Mouse (Mus musculus): ENCODE data around the gene Etv5. TPM values are rescaled to one million over a fixed set of nuclear protein-coding genes. Genes with fewer than 3 reads are reported as not detected.
A peak's percentile ranks its signal among the peaks of the same experiment; 100 is the strongest.
"Not testable (repeated sequence)": the region's sequence is repeated elsewhere in the genome, so short reads cannot be mapped to it uniquely, and the experiment has no call there.

Gene Etv5
- polyA plus RNA-seq, 1 experiment from 2014 or later: 23.8 TPM

DNA sequence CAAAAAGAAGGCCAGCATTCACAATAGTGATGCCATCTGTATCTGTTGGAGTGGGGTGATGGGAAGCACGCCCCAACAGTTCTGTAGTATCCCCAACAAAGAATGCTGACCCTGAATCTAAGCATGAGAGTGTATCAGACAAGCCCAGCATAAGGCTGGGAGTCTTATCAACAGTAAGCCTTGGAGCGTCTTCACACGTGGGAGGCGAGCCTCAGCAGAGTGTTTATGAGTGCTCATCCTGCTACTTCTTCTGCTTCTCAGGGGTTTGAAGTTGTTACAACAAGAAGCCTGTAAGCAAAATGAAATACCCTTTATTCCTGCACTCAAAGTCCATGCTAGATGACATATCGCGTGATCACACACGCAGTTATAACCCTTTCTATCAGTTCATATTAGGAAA lies 72.4 kb downstream of the Etv5 start:
- Histone ChIP-seq H3K27me3 (replicated peaks) (no peaks in the 10 kb centered on the region), H3K36me3 (no peaks in the 10 kb centered on the region), H3K4me2 (no peak overlapping the region), H3K9me3 (replicated peaks) (no peaks in the 10 kb centered on the region), H3K4me1 (replicated peaks) (no peaks in the 10 kb centered on the region), H3K27ac (ENCODE audit: poor library complexity, severe bottlenecking) (no peak overlapping the region), H3K9ac (no peak overlapping the region), H3K4me3 (no peak overlapping the region)
- ATAC-seq (ENCODE audit: insufficient number of reproducible peaks, low FRiP score): no peak
- 82% methylated on average over 7 of the region's 7 CpGs for WGBS

GRCm38 (mm10) chr16:22366040-22366439 lies 73.5 kb downstream of the Etv5 start:
- H3K4me1 ChIP-seq (replicated peaks): no peaks in the 10 kb centered on the region
- H3K4me2 ChIP-seq: no peak overlapping the region
- H3K27ac ChIP-seq (ENCODE audit: poor library complexity, severe bottlenecking): no peak overlapping the region
- no peak overlapping the region for H3K9ac ChIP-seq
- H3K27me3 ChIP-seq (replicated peaks): no peaks in the 10 kb centered on the region
- H3K36me3 ChIP-seq: no peaks in the 10 kb centered on the region
- 75% methylated on average over 7 of the region's 7 CpGs for whole genome bisulfite sequencing
- no peak for ATAC-seq (ENCODE audit: insufficient number of reproducible peaks, low FRiP score)
- H3K9me3 ChIP-seq (replicated peaks): no peaks in the 10 kb centered on the region
- H3K4me3 ChIP-seq: no peak overlapping the region

DNA sequence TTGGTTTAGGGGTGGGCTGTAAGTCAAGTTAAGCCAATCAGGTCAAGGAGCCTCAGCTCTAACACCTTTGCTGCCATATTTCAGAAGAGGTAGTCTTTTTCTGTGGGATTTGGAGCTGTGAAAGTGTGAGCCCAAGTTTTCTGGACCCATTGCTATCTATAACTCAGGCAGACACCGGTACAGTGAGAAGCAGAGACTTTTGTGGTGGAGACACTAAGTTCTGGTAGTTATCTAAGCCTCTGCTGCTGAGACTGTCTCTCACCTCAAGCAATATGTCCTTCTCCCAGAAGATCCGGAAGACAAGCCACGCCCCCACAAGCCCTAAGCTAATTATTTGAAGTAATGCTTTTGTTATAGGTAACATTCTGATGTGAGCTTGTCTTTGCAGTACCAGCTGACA lies 73.9 kb downstream of the Etv5 start:
- H3K4me1 ChIP-seq (replicated peaks): no peaks in the 10 kb centered on the region
- H3K36me3 ChIP-seq: no peaks in the 10 kb centered on the region
- H3K4me3 ChIP-seq: no peak overlapping the region
- no peak overlapping the region for H3K9ac ChIP-seq
- H3K9me3 ChIP-seq (replicated peaks): no peaks in the 10 kb centered on the region
- H3K4me2 ChIP-seq: no peak overlapping the region
- no peaks in the 10 kb centered on the region for H3K27me3 ChIP-seq (replicated peaks)
- H3K27ac ChIP-seq (ENCODE audit: poor library complexity, severe bottlenecking): no peak overlapping the region
- no peak for ATAC-seq (ENCODE audit: insufficient number of reproducible peaks, low FRiP score)
- WGBS: 54% methylated on average over 3 of the region's 3 CpGs

DNA sequence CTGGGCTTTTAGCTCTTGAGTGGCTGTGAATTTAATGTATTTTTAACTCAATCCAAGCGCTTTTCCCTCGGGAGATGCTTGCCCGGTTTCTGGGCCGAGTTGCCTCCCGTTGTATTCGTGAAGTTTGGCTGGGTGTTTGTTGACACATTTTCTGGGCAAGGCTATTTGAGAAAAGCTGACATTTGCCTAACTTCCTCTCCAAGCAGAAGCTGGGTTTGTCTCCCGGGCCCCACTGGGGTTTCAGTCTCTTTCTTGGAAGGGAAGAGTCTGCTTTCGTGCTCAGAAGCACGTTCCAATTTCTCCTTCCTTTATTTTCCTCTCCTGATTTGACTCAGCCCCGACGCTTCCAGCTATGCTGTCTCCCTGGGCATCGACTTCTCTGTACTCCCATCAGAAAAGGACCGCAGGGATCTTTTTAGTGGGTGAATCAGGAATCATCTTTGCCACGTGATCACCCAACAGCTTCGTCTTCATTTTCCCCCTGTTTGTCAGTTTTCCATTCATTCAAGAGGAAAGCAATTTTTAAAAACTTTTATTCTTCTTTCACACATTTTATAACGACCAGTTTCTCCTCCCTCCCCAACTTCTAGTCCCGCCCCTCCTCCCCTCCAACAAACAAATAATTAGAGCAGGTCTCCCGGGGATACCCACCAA lies 80.7 kb downstream of the Etv5 start:
- peaks cover 7% of the 10 kb centered on the region; the same call in 1 of the 2 replicates for H3K4me1 ChIP-seq (replicated peaks)
- no peaks in the 10 kb centered on the region for H3K9me3 ChIP-seq (replicated peaks)
- peak overlapping the region; percentile 11; the same call in 1 of the 2 replicates for H3K4me3 ChIP-seq
- WGBS: 16% methylated on average over 18 of the region's 18 CpGs
- ATAC-seq (ENCODE audit: insufficient number of reproducible peaks, low FRiP score): no peak
- H3K27ac ChIP-seq (ENCODE audit: poor library complexity, severe bottlenecking): no peak overlapping the region
- H3K4me2 ChIP-seq: peak overlapping the region; percentile 49
- H3K27me3 ChIP-seq (replicated peaks): no peaks in the 10 kb centered on the region
- H3K36me3 ChIP-seq: no peaks in the 10 kb centered on the region
- no peak overlapping the region for H3K9ac ChIP-seq

DNA sequence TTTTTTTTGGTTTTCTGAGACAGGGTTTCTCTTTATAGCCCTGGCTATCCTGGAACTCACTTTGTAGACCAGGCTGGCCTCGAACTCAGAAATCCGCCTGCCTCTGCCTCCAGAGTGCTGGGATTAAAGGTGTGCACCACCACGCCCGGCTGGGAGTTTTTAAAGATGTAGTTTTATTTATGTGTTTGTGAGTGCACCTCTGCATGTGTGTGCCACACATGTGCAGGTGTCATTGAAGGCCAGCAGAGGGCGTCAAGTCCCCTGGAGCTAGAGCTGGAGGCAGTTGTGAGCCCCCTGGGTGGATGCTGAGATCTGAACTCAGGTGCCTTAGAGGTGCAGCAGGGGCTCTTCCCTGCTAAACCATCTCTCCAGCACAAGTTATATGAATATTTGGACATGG lies 85.3 kb downstream of the Etv5 start:
- not testable (repeated sequence) for H3K4me3 ChIP-seq; H3K36me3 ChIP-seq; H3K27me3 ChIP-seq (replicated peaks); H3K9ac ChIP-seq; ATAC-seq (ENCODE audit: insufficient number of reproducible peaks, low FRiP score); H3K4me2 ChIP-seq; H3K27ac ChIP-seq (ENCODE audit: poor library complexity, severe bottlenecking); H3K9me3 ChIP-seq (replicated peaks)
- WGBS: 81% methylated on average over 5 of the region's 5 CpGs
- H3K4me1 ChIP-seq (replicated peaks): peaks cover 13% of the 10 kb centered on the region

- no peak overlapping the region for H3K4me2 ChIP-seq
- no peaks in the 10 kb centered on the region for H3K36me3 ChIP-seq
- ATAC-seq (ENCODE audit: insufficient number of reproducible peaks, low FRiP score): no peak
- no peak overlapping the region for H3K4me3 ChIP-seq
- peaks cover 15% of the 10 kb centered on the region for H3K4me1 ChIP-seq (replicated peaks)
- 79% methylated on average over 3 of the region's 3 CpGs for WGBS
- no peaks in the 10 kb centered on the region for H3K9me3 ChIP-seq (replicated peaks)
- no peaks in the 10 kb centered on the region for H3K27me3 ChIP-seq (replicated peaks)
- H3K27ac ChIP-seq (ENCODE audit: poor library complexity, severe bottlenecking): no peak overlapping the region
- no peak overlapping the region for H3K9ac ChIP-seq
Measured at GRCm38 (mm10) chr16:22353639-22354038, 85.9 kb downstream of the Etv5 start.

- 93% methylated on average over 4 of the region's 4 CpGs for WGBS
Measured at GRCm38 (mm10) chr16:22351194-22351593, 88.3 kb downstream of the Etv5 start.

GRCm38 (mm10) chr16:22349798-22350197 lies 89.7 kb downstream of the Etv5 start:
- Histone ChIP-seq H3K27ac (ENCODE audit: poor library complexity, severe bottlenecking) (no peak overlapping the region), H3K36me3 (no peaks in the 10 kb centered on the region), H3K9me3 (replicated peaks) (no peaks in the 10 kb centered on the region), H3K4me3 (no peak overlapping the region), H3K27me3 (replicated peaks) (no peaks in the 10 kb centered on the region), H3K4me2 (no peak overlapping the region), H3K4me1 (replicated peaks) (peaks cover 11% of the 10 kb centered on the region), H3K9ac (0 out of 2 replicates have a peak overlapping the region, but pooled peaks have one; percentile 31)
- WGBS: 49% methylated on average over 5 of the region's 5 CpGs
- ATAC-seq (ENCODE audit: insufficient number of reproducible peaks, low FRiP score): no peak

More at GRCm38 (mm10) chr16:22351194-22351593, 88.3 kb downstream of the Etv5 start:
- no peaks in the 10 kb centered on the region for H3K9me3 ChIP-seq (replicated peaks)
- peaks cover 11% of the 10 kb centered on the region for H3K4me1 ChIP-seq (replicated peaks)
- H3K4me2 ChIP-seq: no peak overlapping the region
- no peak overlapping the region for H3K4me3 ChIP-seq
- H3K36me3 ChIP-seq: no peaks in the 10 kb centered on the region
- H3K27ac ChIP-seq (ENCODE audit: poor library complexity, severe bottlenecking): no peak overlapping the region
- no peaks in the 10 kb centered on the region for H3K27me3 ChIP-seq (replicated peaks)
- ATAC-seq (ENCODE audit: insufficient number of reproducible peaks, low FRiP score): no peak
- no peak overlapping the region for H3K9ac ChIP-seq

GRCm38 (mm10) chr16:22348478-22349270 lies 90.8 kb downstream of the Etv5 start:
- H3K4me1 ChIP-seq (replicated peaks): peaks cover 11% of the 10 kb centered on the region
- no peak overlapping the region for H3K27ac ChIP-seq (ENCODE audit: poor library complexity, severe bottlenecking)
- no peaks in the 10 kb centered on the region for H3K27me3 ChIP-seq (replicated peaks)
- ATAC-seq (ENCODE audit: insufficient number of reproducible peaks, low FRiP score): no peak
- no peak overlapping the region for H3K4me3 ChIP-seq
- no peak overlapping the region for H3K9ac ChIP-seq
- WGBS: 31% methylated on average over 16 of the region's 16 CpGs
- H3K9me3 ChIP-seq (replicated peaks): no peaks in the 10 kb centered on the region
- H3K36me3 ChIP-seq: no peaks in the 10 kb centered on the region
- peak overlapping the region; percentile 49 for H3K4me2 ChIP-seq

DNA sequence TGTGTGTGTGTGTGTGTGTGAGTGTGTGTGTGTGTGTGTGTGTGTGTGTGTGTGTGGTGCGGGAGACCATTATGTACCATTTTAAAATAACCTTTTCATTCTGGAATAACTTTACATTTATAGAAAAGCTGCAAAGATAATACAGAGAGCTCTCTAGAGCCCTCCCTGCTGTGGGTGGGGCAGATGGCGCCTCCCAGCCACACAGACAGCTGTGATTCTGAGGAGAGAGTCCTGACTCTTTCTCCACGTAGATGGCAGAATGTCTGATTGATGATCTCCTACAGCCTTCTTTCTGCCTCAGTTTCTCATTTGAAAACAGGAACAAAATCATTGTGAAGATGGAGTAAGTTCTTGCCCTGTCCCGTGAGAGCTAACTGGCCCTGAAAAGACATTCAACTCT lies 91.5 kb downstream of the Etv5 start:
- Histone ChIP-seq H3K4me1 (replicated peaks) (peaks cover 11% of the 10 kb centered on the region), H3K9ac (no peak overlapping the region), H3K27ac (ENCODE audit: poor library complexity, severe bottlenecking) (no peak overlapping the region), H3K9me3 (replicated peaks) (no peaks in the 10 kb centered on the region), H3K4me3 (no peak overlapping the region), H3K27me3 (replicated peaks) (no peaks in the 10 kb centered on the region), H3K4me2 (no peak overlapping the region), H3K36me3 (no peaks in the 10 kb centered on the region)
- WGBS: 71% methylated on average over 4 of the region's 4 CpGs
- no peak for ATAC-seq (ENCODE audit: insufficient number of reproducible peaks, low FRiP score)

DNA sequence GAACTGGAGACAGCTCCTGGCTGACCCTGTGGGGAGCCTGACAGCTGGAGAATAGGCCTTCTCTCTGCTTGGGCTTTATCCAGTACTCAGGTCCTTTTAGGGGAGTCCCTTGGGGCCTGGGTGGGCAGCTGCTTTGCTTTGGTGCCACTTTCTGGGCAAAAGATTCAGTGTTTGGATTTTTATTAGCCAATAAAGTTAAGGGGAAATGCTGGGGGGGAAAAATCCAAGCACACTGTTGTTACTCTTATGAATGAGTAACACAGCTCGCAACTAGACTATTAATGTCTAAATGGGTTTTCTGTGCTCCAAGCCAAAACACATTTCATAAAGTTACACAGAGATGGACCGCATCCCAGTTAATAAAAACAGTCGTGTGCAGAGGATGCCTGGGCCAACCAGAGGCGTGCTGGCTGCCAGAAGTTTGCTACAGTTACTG lies 98.3 kb downstream of the Etv5 start:
- Histone ChIP-seq H3K9me3 (replicated peaks) (no peaks in the 10 kb centered on the region), H3K27ac (ENCODE audit: poor library complexity, severe bottlenecking) (no peak overlapping the region), H3K4me2 (no peak overlapping the region), H3K4me3 (no peak overlapping the region), H3K36me3 (no peaks in the 10 kb centered on the region), H3K27me3 (replicated peaks) (no peaks in the 10 kb centered on the region), H3K4me1 (replicated peaks) (no peaks in the 10 kb centered on the region), H3K9ac (no peak overlapping the region)
- 86% methylated on average over 4 of the region's 4 CpGs for WGBS
- no peak for ATAC-seq (ENCODE audit: insufficient number of reproducible peaks, low FRiP score)

All from heart, embryonic 12.5 days (tissue).